Mouse (Mus musculus) left cerebral cortex, adult 11 months (tissue): ENCODE results near the gene Gm47791.
A peak's percentile ranks its signal among the peaks of the same experiment; 100 is the strongest.

Source experiments
- DNase-seq: peaks from one replicate; pipeline ENCODE4 v3.0.0; 2022; ENCODE audit warnings: low spot score

Gm47791 gene

GRCm38 (mm10) chr1:82787414-82787813, 16.4 kb upstream of the Gm47791 start:
- DNase-seq, result peak; percentile 25

GRCm38 (mm10) chr1:82785546-82785945, 14.5 kb upstream of the Gm47791 start:
- DNase-seq, result no peak

GRCm38 (mm10) chr1:82783559-82783958, 12.5 kb upstream of the Gm47791 start:
- no peak for DNase-seq

- DNase-seq, result no peak
Measured at GRCm38 (mm10) chr1:82779388-82779966, 8.4 kb upstream of the Gm47791 start.

DNA sequence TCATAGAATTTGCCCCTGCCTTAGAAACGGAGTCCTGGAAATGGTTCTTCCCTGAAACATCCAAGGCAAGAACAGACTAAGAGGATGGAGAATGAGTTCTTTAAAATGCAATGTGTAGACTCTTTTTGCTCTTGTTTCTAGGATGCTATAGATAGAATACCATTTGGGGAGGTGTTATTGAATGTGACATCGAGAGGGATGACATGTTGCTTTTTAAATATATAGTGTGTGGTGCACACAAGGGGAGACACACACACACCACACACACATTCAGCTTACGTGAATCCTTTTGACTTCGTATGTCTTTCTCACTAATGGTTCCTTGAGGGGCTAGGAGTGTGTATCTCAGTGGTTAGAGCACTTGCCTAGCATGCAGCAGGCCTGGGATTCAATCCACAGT, 4.2 kb upstream of the Gm47791 start:
- no peak for DNase-seq

DNA sequence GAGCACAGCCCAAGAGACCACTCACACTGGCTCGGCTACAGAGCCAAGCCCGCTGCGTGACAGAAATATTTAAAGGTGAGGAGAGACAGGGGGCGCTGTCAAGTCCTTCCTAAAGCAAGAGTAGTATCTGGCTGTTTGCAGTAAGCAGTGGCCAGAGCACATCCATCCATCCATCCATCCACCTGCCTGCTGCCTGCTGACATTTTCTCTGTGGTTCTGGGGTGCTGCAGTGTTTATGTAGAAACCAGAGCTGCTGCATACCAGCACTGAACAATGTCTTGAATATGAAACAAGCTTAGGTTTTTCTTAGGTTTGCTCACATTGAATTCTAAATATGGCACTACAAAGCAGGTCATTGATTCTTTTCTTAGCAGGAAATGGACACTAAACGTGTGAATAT, 2.2 kb upstream of the Gm47791 start:
- no peak for DNase-seq

- no peak for DNase-seq
Measured at GRCm38 (mm10) chr1:82772428-82772827, 1.4 kb upstream of the Gm47791 start.

GRCm38 (mm10) chr1:82768269-82768668, 2.8 kb downstream of the Gm47791 start, which contains the start of gene Tm4sf20:
Tm4sf20 (minus strand) TSS chr1:82768461.
- no peak for DNase-seq

GRCm38 (mm10) chr1:82766641-82767040, 4.4 kb downstream of the Gm47791 start:
- DNase-seq, result no peak

DNA sequence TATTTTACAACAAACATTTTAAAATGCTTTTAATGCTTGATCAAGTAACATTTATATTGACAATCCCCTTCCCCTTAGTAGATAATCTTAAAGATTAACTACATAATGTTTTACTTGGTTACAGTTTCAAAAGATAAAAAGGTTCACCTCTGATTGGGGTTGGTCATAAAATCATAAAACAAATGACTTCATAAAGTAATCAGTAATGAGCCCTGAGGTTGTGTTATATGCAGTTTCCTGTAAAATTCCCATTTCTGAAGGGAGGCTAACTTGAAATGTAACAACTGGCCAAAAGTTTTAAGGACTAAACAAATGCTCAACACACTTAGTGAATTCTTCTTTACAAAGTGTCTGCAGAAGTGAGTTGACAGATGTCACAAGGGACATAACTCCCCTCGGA, 4.8 kb downstream of the Gm47791 start:
- no peak for DNase-seq

- no peak for DNase-seq
Measured at GRCm38 (mm10) chr1:82762274-82762673, 8.8 kb downstream of the Gm47791 start.

GRCm38 (mm10) chr1:82761454-82762169, 9.4 kb downstream of the Gm47791 start:
- no peak for DNase-seq

GRCm38 (mm10) chr1:82759520-82759919, 11.5 kb downstream of the Gm47791 start:
- DNase-seq, result no peak

DNA sequence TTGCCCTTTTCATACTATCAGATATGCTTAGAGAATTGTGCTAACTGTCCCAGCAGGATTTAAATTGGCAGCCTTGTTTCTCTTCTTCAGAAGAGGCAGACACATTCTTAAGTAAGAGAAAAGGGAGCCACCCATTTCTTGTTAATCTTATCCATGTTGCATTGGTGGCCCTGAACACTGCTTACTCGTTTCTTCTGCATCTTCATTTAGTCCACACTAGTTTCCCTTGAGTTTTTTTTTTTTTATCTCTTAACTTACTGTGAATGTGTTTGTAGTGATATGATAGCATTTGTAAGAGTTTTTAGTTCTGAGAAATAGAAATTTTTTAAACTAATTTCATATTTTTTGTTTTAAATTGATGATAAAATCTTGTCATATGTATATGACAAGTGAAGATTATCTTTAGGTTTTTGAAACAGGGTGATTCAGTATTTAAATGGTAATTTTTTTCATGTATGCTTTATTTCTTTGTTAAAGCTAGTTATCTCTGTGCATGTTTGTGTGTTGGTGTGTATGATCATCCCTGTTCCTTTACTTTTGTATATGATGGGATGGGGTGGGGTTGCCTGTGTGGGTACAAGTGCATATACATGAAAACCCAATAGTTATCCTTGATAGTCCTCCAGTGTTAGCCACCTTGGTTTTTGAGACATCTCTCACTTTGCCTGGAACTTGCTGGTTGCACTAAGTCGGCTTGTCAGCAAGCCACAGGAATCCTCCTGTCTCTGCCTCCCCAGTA, 23.2 kb downstream of the Gm47791 start:
- no peak for DNase-seq

GRCm38 (mm10) chr1:82746408-82746807, 24.6 kb downstream of the Gm47791 start:
- DNase-seq, result no peak

DNA sequence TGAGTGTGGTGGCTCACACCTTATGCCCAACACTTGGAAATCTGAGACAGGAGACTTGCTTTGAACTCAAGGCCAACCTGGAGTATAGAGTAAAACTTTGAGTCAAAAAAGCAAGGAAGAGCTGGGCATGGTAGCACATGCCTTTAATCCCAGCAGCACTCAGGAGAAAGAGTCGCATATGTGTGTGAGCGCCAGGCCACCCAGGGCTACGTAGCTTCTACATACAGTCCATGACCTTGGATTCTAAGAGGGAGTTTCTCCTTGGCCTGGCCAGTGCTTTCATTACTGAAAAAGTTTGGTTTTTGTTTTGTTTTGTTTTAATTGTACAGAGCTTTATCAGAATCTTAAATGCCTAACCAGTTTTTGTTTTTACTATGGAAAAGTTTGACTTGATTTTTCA, 27.1 kb downstream of the Gm47791 start:
- DNase-seq, result no peak

DNA sequence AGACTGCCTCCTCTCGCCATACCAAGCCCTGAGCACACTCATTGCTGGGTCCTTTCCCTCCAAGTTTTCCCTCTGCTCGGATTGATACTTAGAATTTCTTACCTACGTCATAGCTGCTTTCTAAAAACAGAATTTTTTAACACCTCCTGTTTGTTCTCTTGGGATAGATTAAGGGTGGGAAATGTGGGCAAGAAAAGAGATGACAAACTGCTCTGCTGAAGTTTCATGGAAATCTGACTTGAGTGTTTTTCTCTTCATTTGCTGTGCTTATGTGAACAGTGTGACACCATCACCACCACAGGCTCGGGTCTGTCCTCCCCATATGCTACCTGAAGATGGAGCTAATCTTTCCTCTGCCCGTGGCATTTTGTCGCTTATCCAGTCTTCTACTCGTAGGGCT, 29.5 kb downstream of the Gm47791 start:
- DNase-seq, result no peak

- no peak for DNase-seq
Measured at GRCm38 (mm10) chr1:82738066-82738465, 33.0 kb downstream of the Gm47791 start.

GRCm38 (mm10) chr1:82733357-82733756, 37.7 kb downstream of the Gm47791 start:
- DNase-seq, result no peak

GRCm38 (mm10) chr1:82726482-82726881, 44.6 kb downstream of the Gm47791 start:
- no peak for DNase-seq

DNA sequence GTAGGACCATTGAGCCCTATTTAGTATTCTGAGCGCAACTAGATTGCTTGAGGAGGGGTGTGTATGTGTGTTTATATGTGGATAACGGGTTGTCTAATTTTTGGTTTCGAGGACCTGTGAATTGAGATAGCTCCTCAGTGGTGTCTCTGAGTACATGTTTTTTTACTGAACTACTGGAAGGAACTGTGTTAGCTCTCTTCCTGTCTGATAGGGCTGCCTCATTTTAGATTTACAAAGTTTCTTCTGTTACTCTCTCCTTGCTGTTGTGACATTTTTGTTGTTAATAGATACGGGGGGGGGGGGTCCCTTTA, 45.2 kb downstream of the Gm47791 start:
- no peak for DNase-seq

DNA sequence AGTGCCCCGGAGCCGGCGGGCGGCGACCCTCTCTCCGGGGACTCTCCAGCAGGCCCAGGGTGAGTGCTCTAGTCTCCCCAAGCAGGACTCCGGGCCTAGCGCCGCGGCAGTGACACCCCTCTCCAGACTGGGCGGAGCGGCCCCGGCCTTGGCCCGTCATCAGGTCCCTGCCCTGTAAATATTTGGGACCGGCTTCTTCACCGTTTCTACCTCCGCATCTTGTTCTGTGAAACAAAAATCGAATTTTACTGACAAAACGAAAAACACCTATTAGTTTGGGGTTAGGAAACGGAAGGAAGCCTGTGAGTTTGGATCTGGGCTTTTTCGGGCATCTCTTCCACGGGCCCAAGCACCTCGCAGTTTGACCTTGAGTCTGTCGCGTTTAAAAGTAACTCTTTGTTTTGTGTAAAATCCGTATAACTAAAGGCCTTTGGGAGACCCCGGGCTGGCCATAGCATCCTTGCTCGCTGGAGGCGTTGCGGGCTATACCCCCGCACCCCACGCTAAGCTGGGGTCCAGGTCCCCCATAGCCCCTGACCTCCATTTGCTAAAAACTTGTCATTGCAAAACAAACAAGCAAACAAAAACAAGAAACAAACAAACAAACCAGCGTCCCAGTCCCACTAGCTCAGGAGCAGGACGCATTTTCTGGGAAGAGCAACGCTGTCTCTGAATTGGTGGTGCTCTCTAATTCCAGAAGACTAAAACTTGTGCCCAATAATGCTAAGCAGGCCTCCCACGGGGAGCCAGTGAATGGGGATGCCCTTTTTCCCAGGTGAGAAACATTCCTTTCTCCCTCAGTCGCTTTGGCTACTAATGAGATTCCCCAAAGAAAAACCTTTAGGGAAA, 45.8 kb downstream of the Gm47791 start:
- no peak for DNase-seq
